Mouse (Mus musculus) forebrain, embryonic 12.5 days (tissue): Measurements from ENCODE around the gene Gli1. TPM values are rescaled to one million over a fixed set of nuclear protein-coding genes. Genes with fewer than 3 reads are reported as not detected.

Experiments
- ATAC-seq: fragments of 200-750 bp; cut with Nextera tagmentation; 2 replicates; pipeline ENCODE4 v1.8.0; 2017; ENCODE audit warnings: moderate TSS enrichment; ENCODE audit not compliant: low FRiP score
- H3K27ac ChIP-seq: fragments of 300-500 bp; sonication (generic); 2 replicates; pipeline ENCODE4 v1.5.1; 2016; ENCODE audit warnings: mild to moderate bottlenecking
- H3K27me3 ChIP-seq: fragments of 300-500 bp; sonication (generic); 2 replicates; pipeline ENCODE4 v1.6.1; 2016; ENCODE audit warnings: mild to moderate bottlenecking
- H3K36me3 ChIP-seq: fragments of 300-500 bp; sonication (generic); replicated peaks from 2 replicates; pipeline ENCODE4 v1.6.1; 2016; ENCODE audit warnings: mild to moderate bottlenecking
- H3K4me1 ChIP-seq: fragments of 300-500 bp; sonication (generic); 2 replicates; pipeline ENCODE4 v1.6.1; 2016
- H3K4me2 ChIP-seq: fragments of 300-500 bp; sonication (generic); 2 replicates; pipeline ENCODE4 v1.6.1; 2016; ENCODE audit warnings: mild to moderate bottlenecking, moderate library complexity
- H3K4me3 ChIP-seq: fragments of 300-500 bp; sonication (generic); replicated peaks from 2 replicates; pipeline ENCODE4 v1.5.1; 2016; ENCODE audit warnings: mild to moderate bottlenecking
- H3K9ac ChIP-seq: fragments of 300-500 bp; sonication (generic); 2 replicates; pipeline ENCODE4 v1.6.1; 2016; ENCODE audit warnings: mild to moderate bottlenecking
- H3K9me3 ChIP-seq: fragments of 300-500 bp; sonication (generic); 2 replicates; pipeline ENCODE4 v1.6.1; 2016
- WGBS: fragments of 180-500 bp; shearing (Covaris S2); methylation state at CpG from one replicate; pipeline ENCODE4 v1.1.7; 2016; 5-methylcytosine and 5-hydroxymethylcytosine counted together
- polyA plus RNA-seq: library from polyadenylated mRNA; unstranded; fragments of >200 nt; fragmentation: Nextera tagmentation; extraction: Ambion mirVana; gene quantifications from 2 replicates; pipeline ENCODE4 v1.2.1, GENCODE M21; 2016

Gli1 gene
- polyA plus RNA-seq, 1 experiment from 2014 or later: 3.6 TPM

DNA sequence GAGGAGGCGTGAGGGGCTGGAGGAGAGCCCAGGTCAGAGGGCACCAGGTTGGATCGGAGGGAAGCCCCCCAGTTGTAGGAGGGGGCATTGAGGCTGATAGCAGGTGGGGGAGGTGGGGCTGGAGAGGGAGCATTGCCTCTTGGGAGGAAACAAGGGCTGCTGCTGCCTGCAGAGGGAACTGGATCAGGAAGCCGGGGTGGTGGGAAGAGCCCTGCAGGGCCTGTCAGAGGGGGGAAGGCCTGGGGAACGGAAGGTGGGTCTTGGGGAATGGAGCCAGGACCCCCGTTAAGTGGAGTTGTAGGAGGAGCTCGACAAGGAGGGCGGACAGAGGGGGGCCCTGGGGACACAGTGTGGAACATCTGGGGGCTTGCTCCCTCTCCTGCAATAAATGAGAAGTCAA, 55.6 kb downstream of the Gli1 start:
- H3K9ac ChIP-seq: 0 out of 2 replicates have a peak overlapping the region, but pooled peaks have one; percentile 38
- H3K27me3 ChIP-seq: no peaks in the 10 kb centered on the region
- no peaks in the 10 kb centered on the region for H3K9me3 ChIP-seq
- no peak for ATAC-seq
- H3K4me3 ChIP-seq: peak overlapping the region; percentile 75; the same call in 1 of the 2 replicates
- peaks cover 62% of the 10 kb centered on the region for H3K36me3 ChIP-seq
- peak overlapping the region; percentile 86 for H3K4me2 ChIP-seq
- peaks cover 48% of the 10 kb centered on the region for H3K4me1 ChIP-seq
- WGBS: 83% methylated on average over 7 of the region's 7 CpGs
- peak overlapping the region; percentile 98; the same call in 1 of the 2 replicates for H3K27ac ChIP-seq

DNA sequence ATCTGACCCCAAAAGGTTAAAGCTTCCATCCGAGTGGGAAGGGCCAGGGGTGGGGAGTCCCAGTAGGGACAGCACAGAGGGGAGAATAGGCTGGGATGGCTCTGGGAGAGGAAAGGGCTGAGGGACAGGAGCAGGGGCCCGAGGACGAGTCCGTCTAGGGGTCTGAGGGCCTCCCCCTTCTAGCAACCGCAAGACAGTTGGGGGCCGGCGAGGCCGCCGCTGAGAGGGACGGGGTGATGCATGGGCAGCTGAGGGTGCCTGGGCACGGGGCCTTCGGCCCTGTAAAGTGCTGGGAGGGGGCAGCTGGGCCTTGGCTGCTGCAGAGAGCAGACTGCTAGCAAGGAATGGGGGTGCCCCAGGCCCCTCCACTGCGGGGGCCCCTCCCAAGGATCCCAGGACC, 56.1 kb downstream of the Gli1 start:
- Histone ChIP-seq H3K36me3 (peaks cover 68% of the 10 kb centered on the region), H3K4me1 (peaks cover 45% of the 10 kb centered on the region), H3K9ac (0 out of 2 replicates have a peak overlapping the region, but pooled peaks have one; percentile 38), H3K4me3 (0 out of 2 replicates have a peak overlapping the region, but pooled peaks have one; percentile 1), H3K27me3 (no peaks in the 10 kb centered on the region), H3K27ac (peak overlapping the region; percentile 98; the same call in 1 of the 2 replicates), H3K9me3 (no peaks in the 10 kb centered on the region), H3K4me2 (peak overlapping the region; percentile 13)
- whole genome bisulfite sequencing: 80% methylated on average over 11 of the region's 13 CpGs
- no peak for ATAC-seq

DNA sequence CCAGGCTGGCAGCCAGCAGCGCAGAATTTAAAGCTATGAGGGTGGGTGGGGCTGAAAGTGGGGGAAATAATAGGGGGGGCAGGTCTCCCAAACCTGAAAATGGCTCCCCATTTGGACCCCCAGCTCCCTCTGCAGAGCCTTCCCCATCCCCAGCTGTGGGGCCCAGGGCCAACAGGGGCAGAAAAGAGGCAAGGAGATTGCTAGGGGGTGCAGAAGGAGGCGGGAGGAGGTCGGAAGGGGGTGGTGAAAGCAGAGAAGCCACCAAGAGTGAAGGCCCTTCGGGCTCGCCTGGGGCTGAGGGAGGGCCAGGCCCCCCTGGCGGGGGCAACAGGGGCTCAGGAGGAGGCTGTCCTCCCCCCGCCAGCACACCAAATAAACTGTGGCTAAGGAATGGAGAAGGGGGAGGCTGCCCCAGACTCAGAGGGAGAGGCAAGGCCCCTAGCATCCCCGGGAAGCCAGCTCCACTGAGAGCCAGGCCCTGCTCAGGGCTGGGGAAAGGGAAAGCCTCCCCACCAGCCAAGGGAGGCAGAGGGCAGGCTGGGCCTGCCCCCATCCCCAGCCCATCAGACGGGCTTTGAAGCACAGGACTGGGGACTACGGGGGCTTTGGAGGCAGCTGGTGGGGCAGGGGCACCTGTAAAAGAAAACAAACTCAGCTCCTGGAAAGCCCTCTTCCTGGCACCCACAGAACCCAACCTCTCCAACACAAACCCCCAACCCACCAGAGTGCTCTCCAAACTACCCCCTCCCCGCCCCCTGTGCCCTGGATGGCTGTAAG, 56.9 kb downstream of the Gli1 start:
- Histone ChIP-seq H3K27ac (no peak overlapping the region), H3K4me2 (peak overlapping the region; percentile 13; the same call in 1 of the 2 replicates), H3K36me3 (peaks cover 74% of the 10 kb centered on the region), H3K9me3 (no peaks in the 10 kb centered on the region), H3K27me3 (no peaks in the 10 kb centered on the region), H3K9ac (peak overlapping the region; percentile 14; the same call in 1 of the 2 replicates), H3K4me1 (peaks cover 43% of the 10 kb centered on the region), H3K4me3 (no peak overlapping the region)
- 80% methylated on average over 10 of the region's 11 CpGs for WGBS
- no peak for ATAC-seq

DNA sequence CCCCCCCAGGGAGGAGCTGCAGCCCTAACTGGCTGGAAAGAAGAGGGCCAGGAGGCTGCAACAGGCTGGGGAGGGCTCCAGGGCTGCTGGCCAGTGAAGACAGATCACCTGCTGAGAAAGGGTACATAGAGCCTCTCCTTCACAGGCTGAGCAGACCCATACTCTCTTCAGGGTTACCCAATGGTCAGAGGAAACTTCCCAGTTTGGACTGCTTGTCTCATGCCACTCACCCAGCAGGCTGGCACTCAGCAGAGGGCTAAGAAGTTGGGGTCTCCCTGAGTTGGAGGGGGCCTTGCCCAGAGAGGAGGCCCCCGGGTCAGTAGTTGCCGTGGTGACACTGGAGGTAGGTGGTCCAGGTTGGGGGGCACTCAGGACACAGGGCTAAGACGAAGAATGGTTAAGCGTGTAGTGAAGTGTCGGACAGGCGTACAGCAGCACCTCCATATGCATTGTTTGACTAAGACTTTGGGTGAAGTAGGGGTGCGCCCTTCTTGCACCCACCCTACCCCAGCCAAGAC, 57.6 kb downstream of the Gli1 start:
- no peak for ATAC-seq
- Histone ChIP-seq H3K27me3 (no peaks in the 10 kb centered on the region), H3K4me3 (no peak overlapping the region), H3K9ac (0 out of 2 replicates have a peak overlapping the region, but pooled peaks have one; percentile 14), H3K27ac (no peak overlapping the region), H3K4me2 (no peak overlapping the region), H3K4me1 (peaks cover 37% of the 10 kb centered on the region), H3K9me3 (no peaks in the 10 kb centered on the region), H3K36me3 (peaks cover 80% of the 10 kb centered on the region)
- 89% methylated on average over 7 of the region's 7 CpGs for WGBS

DNA sequence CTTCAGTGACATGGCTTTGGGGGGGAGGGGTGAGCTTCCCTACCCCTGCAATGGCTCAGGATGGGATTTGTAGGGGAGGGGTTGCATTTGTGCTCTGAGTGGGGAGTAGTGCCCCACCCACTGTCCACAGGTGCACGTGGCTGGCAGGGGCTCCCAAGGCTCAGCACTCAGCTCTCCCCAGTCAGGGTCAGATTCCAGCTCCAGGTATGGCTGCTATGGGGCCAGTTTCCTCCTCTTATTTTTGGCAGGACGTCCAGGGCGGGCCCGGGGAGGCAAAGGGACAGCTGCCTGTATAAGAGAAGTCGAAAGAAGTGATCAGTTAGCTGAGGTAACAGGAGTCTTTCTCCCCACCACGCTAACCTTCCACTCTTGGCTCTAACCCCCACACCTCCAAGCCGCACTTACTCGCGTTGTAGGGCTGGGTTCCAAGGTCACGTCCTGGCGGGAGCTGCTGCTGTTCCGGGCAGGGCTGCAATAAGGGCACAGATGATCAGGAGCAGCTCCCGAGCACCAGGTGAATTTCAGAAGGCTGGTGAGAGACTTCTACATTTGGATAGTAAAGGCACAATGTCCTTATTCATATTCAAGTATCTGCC, 59.1 kb downstream of the Gli1 start:
- Histone ChIP-seq H3K4me1 (peaks cover 32% of the 10 kb centered on the region), H3K4me2 (no peak overlapping the region), H3K27ac (no peak overlapping the region), H3K9me3 (no peaks in the 10 kb centered on the region), H3K4me3 (no peak overlapping the region), H3K36me3 (peaks cover 95% of the 10 kb centered on the region), H3K9ac (no peak overlapping the region), H3K27me3 (no peaks in the 10 kb centered on the region)
- no peak for ATAC-seq
- WGBS: 89% methylated on average over 13 of the region's 13 CpGs

DNA sequence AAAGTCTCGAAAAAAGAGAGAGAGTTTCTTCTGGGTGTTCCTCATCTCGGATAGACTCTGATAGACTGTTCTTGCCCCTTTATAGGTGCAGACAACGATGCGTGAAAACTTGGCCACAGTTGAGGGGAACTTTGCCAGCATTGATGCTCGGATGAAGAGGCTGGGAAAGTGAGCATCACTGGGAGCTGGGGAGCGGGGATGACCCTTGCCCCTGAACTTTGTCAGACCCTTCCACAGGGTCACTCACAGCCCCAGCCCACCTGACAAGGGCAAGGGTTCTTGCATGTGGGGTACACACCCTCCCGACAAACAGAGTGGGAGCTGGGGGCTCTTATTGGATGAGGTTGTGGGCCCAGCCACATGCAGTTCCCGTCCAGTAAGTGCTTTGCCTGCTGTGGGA, 60.5 kb downstream of the Gli1 start:
- Histone ChIP-seq H3K9ac (no peak overlapping the region), H3K4me2 (no peak overlapping the region), H3K9me3 (no peaks in the 10 kb centered on the region), H3K27ac (no peak overlapping the region), H3K27me3 (no peaks in the 10 kb centered on the region), H3K4me1 (peaks cover 18% of the 10 kb centered on the region), H3K4me3 (no peak overlapping the region), H3K36me3 (peaks cover 98% of the 10 kb centered on the region)
- ATAC-seq: no peak
- 88% methylated on average over 8 of the region's 8 CpGs for WGBS

Other genes starting within 250 kb of the Gli1 start
- gene Os9, start 220.8 kb downstream of the Gli1 start, polyA plus RNA-seq: 86.1 and 90.2 TPM in 2 replicates
- 13.3 and 14.7 TPM in 2 replicates for gene B4galnt1, start 176.7 kb downstream of the Gli1 start, polyA plus RNA-seq
- 0.86 and 2.2 TPM in 2 replicates for gene Slc26a10, start 161.3 kb downstream of the Gli1 start, polyA plus RNA-seq
- gene Arhgef25, start 151.9 kb downstream of the Gli1 start, polyA plus RNA-seq: 32.3 and 36.4 TPM in 2 replicates
- 170 and 172 TPM in 2 replicates for gene Dtx3, start 146.2 kb downstream of the Gli1 start, polyA plus RNA-seq
- gene Pip4k2c, start 130.4 kb downstream of the Gli1 start, polyA plus RNA-seq: 19.4 and 20.2 TPM in 2 replicates
- gene Kif5a, start 78.6 kb downstream of the Gli1 start, polyA plus RNA-seq: 44.1 and 53.1 TPM in 2 replicates
- 226 and 229 TPM in 2 replicates for gene Dctn2, start 75.6 kb downstream of the Gli1 start, polyA plus RNA-seq
- gene Mbd6, start 53.0 kb downstream of the Gli1 start, polyA plus RNA-seq: 18.4 and 21.2 TPM in 2 replicates
- 177 and 183 TPM in 2 replicates for gene Mars, start 30.2 kb downstream of the Gli1 start, polyA plus RNA-seq
- gene Arhgap9, start 20.0 kb downstream of the Gli1 start, polyA plus RNA-seq: 0.64 and 1.3 TPM in 2 replicates
- gene Inhbe, start 12.4 kb upstream of the Gli1 start, polyA plus RNA-seq: 0.06 TPM in 1 of 2 replicates, not detected in the other
- gene Inhbc, start 28.5 kb upstream of the Gli1 start, polyA plus RNA-seq: not detected in 2 replicates
- gene R3hdm2, start 38.4 kb upstream of the Gli1 start, polyA plus RNA-seq: 37.5 and 40.3 TPM in 2 replicates
- 1.2 and 1.8 TPM in 2 replicates for gene Stac3, start 159.7 kb upstream of the Gli1 start, polyA plus RNA-seq
- gene Ndufa4l2, start 173.0 kb upstream of the Gli1 start, polyA plus RNA-seq: 5.9 and 9.0 TPM in 2 replicates
- gene Shmt2, start 180.5 kb upstream of the Gli1 start, polyA plus RNA-seq: 103 and 105 TPM in 2 replicates
- 60.0 and 62.4 TPM in 2 replicates for gene Nxph4, start 192.6 kb upstream of the Gli1 start, polyA plus RNA-seq